Mouse (Mus musculus): Measurements from ENCODE around the gene Arhgdia. TPM values are rescaled to one million over a fixed set of nuclear protein-coding genes. Genes with fewer than 3 reads are reported as not detected.
A peak's percentile ranks its signal among the peaks of the same experiment; 100 is the strongest.

Gene Arhgdia
- polyA plus RNA-seq, 1 experiment from 2014 or later, result 419 TPM

DNA sequence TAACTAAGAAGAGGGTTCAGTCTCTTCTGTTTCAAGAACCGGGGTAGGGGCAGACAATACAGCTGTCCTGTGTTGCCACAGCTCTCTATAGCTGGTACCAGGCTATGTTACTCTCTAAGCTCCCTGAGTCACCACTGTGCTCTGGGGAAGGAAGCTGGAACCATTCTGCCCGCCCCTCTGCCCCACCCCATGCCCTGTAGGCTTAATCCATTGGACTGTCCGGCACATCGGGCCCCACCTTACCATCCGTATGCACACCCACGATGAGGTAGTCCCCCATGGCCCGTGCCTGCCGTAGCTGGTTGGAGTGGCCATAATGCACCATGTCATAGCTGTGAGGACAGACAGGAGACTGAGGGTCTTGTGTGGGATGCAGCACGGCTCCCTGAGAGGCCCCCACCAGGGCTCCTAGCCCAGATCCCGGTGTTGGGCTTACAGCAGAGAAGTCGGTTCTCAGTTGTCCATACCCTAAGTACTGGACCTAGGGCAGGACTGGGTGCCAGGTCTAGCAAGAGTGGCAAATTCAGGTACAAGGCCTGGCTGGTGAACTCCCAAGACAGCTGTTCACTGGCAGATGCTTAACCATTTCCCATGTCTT lies 34.3 kb upstream of the Arhgdia start:
- H3K27ac ChIP-seq (ENCODE audit: low read depth, low read length), result no peak overlapping the region
- ATAC-seq (ENCODE audit: low read depth), result no peak
- H3K9ac ChIP-seq (replicated peaks; ENCODE audit: low read depth, low read length), result no peak overlapping the region
- H3K4me3 ChIP-seq (ENCODE audit: low read depth, low read length), result no peak overlapping the region
- H3K4me1 ChIP-seq (ENCODE audit: control insufficient read depth, insufficient read depth, low read length), result peaks cover 12% of the 10 kb centered on the region
- WGBS, result 92% methylated on average over 11 of the region's 11 CpGs
- H3K36me3 ChIP-seq (ENCODE audit: control insufficient read depth, insufficient read depth, low read length), result peaks cover 40% of the 10 kb centered on the region
- peak overlapping the region; percentile 18; the same call in 1 of the 2 replicates for H3K4me2 ChIP-seq (ENCODE audit: low read depth, low read length)
- no peaks in the 10 kb centered on the region for H3K27me3 ChIP-seq (ENCODE audit: control insufficient read depth, insufficient read depth, low read length)
- H3K9me3 ChIP-seq (ENCODE audit: control insufficient read depth, low read length), result no peaks in the 10 kb centered on the region

DNA sequence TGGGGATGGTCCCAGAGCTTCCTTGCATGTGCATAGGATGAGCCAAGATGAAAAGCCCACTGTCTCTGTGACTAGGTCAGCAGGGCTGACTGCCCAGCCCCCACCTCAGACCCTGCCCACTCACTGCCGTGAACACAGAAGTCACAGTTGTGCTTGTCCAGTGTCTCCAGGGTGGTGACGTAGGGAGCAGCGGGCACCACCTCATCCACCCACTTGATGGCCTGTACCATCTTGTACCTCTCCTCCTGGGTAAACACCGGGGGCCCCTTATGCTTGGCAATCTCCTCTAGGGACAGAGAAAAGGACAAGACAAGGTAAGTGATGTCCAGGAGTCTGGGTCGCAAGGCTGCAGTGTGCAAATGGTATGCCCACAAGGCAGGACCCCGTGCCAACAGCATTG lies 33.7 kb upstream of the Arhgdia start:
- Histone ChIP-seq H3K9me3 (ENCODE audit: control insufficient read depth, low read length) (no peaks in the 10 kb centered on the region), H3K4me2 (ENCODE audit: low read depth, low read length) (no peak overlapping the region), H3K9ac (replicated peaks; ENCODE audit: low read depth, low read length) (no peak overlapping the region), H3K36me3 (ENCODE audit: control insufficient read depth, insufficient read depth, low read length) (peaks cover 37% of the 10 kb centered on the region), H3K4me3 (ENCODE audit: low read depth, low read length) (no peak overlapping the region), H3K27ac (ENCODE audit: low read depth, low read length) (no peak overlapping the region), H3K27me3 (ENCODE audit: control insufficient read depth, insufficient read depth, low read length) (no peaks in the 10 kb centered on the region), H3K4me1 (ENCODE audit: control insufficient read depth, insufficient read depth, low read length) (peaks cover 12% of the 10 kb centered on the region)
- ATAC-seq (ENCODE audit: low read depth), result no peak
- whole genome bisulfite sequencing, result 87% methylated on average over 6 of the region's 6 CpGs

DNA sequence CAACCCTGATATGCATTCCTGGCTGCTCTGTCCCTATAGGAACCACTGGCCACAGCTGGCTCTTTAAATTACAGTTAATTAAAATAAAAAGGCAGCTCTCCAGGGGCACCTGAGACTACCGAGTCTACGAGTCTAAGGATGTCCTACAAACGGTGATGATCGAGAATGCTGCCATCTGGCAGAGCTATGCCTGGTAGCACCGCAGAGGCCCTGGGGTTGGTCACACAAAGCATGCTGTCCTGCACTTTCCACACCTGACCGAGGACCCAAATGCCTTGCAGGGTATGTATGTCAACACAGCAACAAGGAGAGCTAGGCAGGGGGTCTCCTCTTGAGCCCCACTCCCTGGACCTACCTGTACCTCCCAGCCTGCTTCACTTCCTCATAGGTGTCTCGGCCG lies 32.6 kb upstream of the Arhgdia start:
- ATAC-seq (ENCODE audit: low read depth), result no peak
- Histone ChIP-seq H3K4me3 (ENCODE audit: low read depth, low read length) (no peak overlapping the region), H3K4me2 (ENCODE audit: low read depth, low read length) (no peak overlapping the region), H3K9me3 (ENCODE audit: control insufficient read depth, low read length) (no peaks in the 10 kb centered on the region), H3K27ac (ENCODE audit: low read depth, low read length) (no peak overlapping the region), H3K9ac (replicated peaks; ENCODE audit: low read depth, low read length) (no peak overlapping the region), H3K4me1 (ENCODE audit: control insufficient read depth, insufficient read depth, low read length) (peaks cover 12% of the 10 kb centered on the region), H3K36me3 (ENCODE audit: control insufficient read depth, insufficient read depth, low read length) (peaks cover 34% of the 10 kb centered on the region), H3K27me3 (ENCODE audit: control insufficient read depth, insufficient read depth, low read length) (0 out of 2 replicates have a peak, but pooled peaks cover 1% of the 10 kb centered on the region)
- WGBS, result 64% methylated on average over 8 of the region's 8 CpGs

DNA sequence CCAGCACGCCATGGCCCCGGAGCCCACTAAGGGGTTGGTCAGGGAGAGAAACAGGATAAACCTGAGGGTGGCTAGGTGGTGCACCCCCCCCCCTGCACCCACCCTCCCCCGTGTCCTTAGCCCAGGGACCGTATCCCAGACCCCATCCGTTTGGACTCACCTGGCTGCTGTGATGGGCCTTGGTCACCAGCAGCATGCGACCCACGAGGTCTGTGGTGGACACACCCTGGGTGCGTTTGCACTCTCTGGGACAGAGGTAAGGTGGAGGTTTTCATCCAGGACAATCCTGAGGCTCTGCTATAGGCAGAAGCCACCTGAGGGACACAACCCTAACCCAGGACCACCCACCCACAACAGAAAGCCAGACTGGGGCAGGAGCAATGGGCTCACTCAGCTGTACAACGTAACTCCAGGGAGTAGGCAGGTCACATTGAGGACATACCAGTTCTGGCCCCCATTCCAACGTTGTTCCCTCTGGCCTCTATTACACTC lies 32.1 kb upstream of the Arhgdia start:
- peaks cover 15% of the 10 kb centered on the region for H3K4me1 ChIP-seq (ENCODE audit: control insufficient read depth, insufficient read depth, low read length)
- 0 out of 2 replicates have a peak, but pooled peaks cover 3% of the 10 kb centered on the region for H3K27me3 ChIP-seq (ENCODE audit: control insufficient read depth, insufficient read depth, low read length)
- no peak overlapping the region for H3K27ac ChIP-seq (ENCODE audit: low read depth, low read length)
- H3K9ac ChIP-seq (replicated peaks; ENCODE audit: low read depth, low read length), result no peak overlapping the region
- 85% methylated on average over 10 of the region's 10 CpGs for WGBS
- no peak for ATAC-seq (ENCODE audit: low read depth)
- peaks cover 29% of the 10 kb centered on the region for H3K36me3 ChIP-seq (ENCODE audit: control insufficient read depth, insufficient read depth, low read length)
- no peak overlapping the region for H3K4me3 ChIP-seq (ENCODE audit: low read depth, low read length)
- no peaks in the 10 kb centered on the region for H3K9me3 ChIP-seq (ENCODE audit: control insufficient read depth, low read length)
- no peak overlapping the region for H3K4me2 ChIP-seq (ENCODE audit: low read depth, low read length)

DNA sequence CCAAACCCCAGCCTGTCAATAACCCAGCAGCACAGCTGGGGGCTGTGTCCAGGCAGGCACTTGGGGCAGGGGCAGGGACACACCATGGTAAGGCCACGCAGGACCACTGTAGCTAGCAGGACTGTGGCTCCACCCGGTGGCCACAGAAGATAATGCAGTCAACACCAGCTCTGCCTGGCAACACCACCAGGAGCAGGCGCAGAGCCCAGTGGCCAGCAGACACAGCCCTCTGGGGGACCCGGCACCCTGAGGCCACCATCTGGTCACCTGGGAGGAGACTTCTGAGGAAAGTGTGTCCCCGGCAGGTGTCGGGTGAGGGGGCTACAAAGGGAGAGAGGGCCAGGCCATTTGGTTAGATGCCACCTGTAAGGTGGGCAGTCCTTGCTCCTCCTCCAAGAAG lies 31.3 kb upstream of the Arhgdia start:
- Histone ChIP-seq H3K36me3 (ENCODE audit: control insufficient read depth, insufficient read depth, low read length) (peaks cover 28% of the 10 kb centered on the region), H3K27ac (ENCODE audit: low read depth, low read length) (no peak overlapping the region), H3K9ac (replicated peaks; ENCODE audit: low read depth, low read length) (no peak overlapping the region), H3K9me3 (ENCODE audit: control insufficient read depth, low read length) (no peaks in the 10 kb centered on the region), H3K4me3 (ENCODE audit: low read depth, low read length) (no peak overlapping the region), H3K4me2 (ENCODE audit: low read depth, low read length) (no peak overlapping the region), H3K27me3 (ENCODE audit: control insufficient read depth, insufficient read depth, low read length) (0 out of 2 replicates have a peak, but pooled peaks cover 3% of the 10 kb centered on the region), H3K4me1 (ENCODE audit: control insufficient read depth, insufficient read depth, low read length) (peaks cover 20% of the 10 kb centered on the region)
- WGBS, result 51% methylated on average over 6 of the region's 6 CpGs
- peak; percentile 24; the same call in 1 of the 2 replicates for ATAC-seq (ENCODE audit: low read depth)

DNA sequence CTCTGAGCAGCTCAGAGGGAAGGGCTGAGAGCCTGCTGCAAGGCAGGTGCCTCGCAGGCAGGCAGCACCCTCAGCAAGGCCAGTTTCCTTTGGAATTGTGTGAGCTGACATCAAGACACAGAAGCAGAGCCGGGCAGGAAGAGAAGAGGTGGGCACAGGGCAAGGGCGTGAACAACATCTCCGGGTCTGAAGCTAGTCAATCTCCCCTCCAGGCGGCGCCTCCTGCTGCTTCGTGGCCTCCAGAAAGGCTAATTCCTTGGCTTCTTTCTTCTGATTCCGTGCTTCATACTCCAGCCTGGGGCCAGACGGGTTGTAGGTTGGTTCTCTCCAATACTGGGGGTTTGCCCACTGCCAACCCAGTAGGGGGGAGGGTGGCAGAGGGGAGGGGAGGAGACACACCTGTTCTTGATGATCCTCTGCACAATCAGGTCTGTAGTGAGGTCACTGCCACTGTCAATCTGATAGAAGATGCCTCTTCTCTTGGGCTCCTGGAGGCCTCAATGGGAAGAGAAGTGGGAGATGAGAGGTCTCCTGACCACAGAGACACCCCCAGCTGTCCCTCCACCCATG lies 29.1 kb upstream of the Arhgdia start:
- 0 out of 2 replicates have a peak, but pooled peaks cover 3% of the 10 kb centered on the region for H3K27me3 ChIP-seq (ENCODE audit: control insufficient read depth, insufficient read depth, low read length)
- ATAC-seq (ENCODE audit: low read depth), result no peak
- H3K4me2 ChIP-seq (ENCODE audit: low read depth, low read length), result no peak overlapping the region
- 80% methylated on average over 9 of the region's 9 CpGs for WGBS
- peaks cover 7% of the 10 kb centered on the region; the same call in 1 of the 2 replicates for H3K4me1 ChIP-seq (ENCODE audit: control insufficient read depth, insufficient read depth, low read length)
- H3K4me3 ChIP-seq (ENCODE audit: low read depth, low read length), result no peak overlapping the region
- H3K36me3 ChIP-seq (ENCODE audit: control insufficient read depth, insufficient read depth, low read length), result peaks cover 29% of the 10 kb centered on the region
- no peak overlapping the region for H3K9ac ChIP-seq (replicated peaks; ENCODE audit: low read depth, low read length)
- no peaks in the 10 kb centered on the region for H3K9me3 ChIP-seq (ENCODE audit: control insufficient read depth, low read length)
- H3K27ac ChIP-seq (ENCODE audit: low read depth, low read length), result no peak overlapping the region

DNA sequence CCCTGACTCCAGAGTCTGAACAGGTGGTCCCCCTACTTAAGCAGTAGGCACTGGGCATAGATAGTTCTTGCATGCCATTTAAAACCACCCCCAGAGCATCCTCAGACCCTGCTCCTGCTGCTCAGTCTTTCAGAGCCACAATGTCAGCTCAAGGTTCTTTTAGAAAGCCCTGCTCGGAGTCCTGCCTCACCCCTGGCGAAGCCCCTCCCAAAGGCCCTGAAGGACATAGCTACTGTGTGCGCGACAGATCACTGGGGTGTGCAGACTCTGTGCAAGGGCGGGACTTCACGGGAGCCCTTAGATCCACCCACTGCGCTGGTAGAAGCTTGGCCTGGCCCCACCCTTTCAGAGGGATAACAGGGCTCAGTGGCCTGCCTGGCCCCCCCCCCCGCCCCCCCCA lies 27.8 kb upstream of the Arhgdia start:
- Histone ChIP-seq H3K9me3 (ENCODE audit: control insufficient read depth, low read length) (no peaks in the 10 kb centered on the region), H3K9ac (replicated peaks; ENCODE audit: low read depth, low read length) (no peak overlapping the region), H3K36me3 (ENCODE audit: control insufficient read depth, insufficient read depth, low read length) (peaks cover 40% of the 10 kb centered on the region), H3K27me3 (ENCODE audit: control insufficient read depth, insufficient read depth, low read length) (0 out of 2 replicates have a peak, but pooled peaks cover 3% of the 10 kb centered on the region), H3K4me1 (ENCODE audit: control insufficient read depth, insufficient read depth, low read length) (peaks cover 7% of the 10 kb centered on the region; the same call in 1 of the 2 replicates), H3K27ac (ENCODE audit: low read depth, low read length) (no peak overlapping the region), H3K4me3 (ENCODE audit: low read depth, low read length) (no peak overlapping the region), H3K4me2 (ENCODE audit: low read depth, low read length) (no peak overlapping the region)
- WGBS, result 42% methylated on average over 7 of the region's 8 CpGs
- no peak for ATAC-seq (ENCODE audit: low read depth)

DNA sequence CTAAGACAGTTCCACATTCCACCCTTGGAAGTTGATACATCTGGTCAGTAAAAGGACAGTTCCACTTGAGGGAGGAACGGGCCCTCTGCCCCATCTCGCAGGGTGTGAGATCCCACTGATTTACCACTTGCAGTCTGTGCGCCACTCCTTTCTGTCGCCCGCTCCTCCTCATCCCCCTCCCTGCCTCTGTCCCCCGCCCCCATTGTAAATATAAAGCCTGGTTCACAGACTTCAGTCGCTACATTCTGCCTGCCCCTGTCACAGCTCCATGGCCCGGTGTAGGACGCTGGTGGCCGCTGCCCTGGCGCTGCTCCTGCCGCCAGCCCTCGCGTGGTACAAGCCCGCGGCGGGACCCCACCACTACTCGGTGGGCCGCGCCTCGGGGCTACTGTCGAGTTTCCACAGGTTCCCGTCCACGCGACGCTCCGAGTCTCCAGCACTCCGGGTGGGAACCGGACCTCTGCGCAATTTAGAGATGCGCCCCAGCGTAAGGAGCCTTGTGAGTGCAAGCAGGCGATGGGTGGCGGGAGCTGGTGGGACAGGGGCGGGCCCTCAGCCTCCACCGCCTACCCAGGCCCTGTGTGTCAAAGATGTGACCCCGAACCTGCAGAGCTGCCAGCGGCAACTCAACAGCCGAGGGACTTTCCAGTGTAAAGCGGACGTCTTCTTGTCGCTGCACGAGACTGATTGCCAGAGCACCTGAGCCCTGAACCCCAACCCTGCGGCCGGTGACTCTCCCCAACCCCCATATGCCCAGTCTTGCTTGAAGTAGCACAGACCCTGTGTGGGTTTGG lies 27.0 kb upstream of the Arhgdia start, which contains the start of gene Npb:
TSS of gene Npb (plus strand) at position 237 of the 794 bp plus-strand sequence.
- Histone ChIP-seq H3K9ac (replicated peaks; ENCODE audit: low read depth, low read length) (peak within 1 kb of the TSS; percentile 11; the same call in 1 of the 2 replicates), H3K4me2 (ENCODE audit: low read depth, low read length) (peak within 1 kb of the TSS; percentile 39), H3K4me1 (ENCODE audit: control insufficient read depth, insufficient read depth, low read length) (peaks cover 7% of the 10 kb centered on the region; the same call in 1 of the 2 replicates), H3K27me3 (ENCODE audit: control insufficient read depth, insufficient read depth, low read length) (0 out of 2 replicates have a peak, but pooled peaks cover 3% of the 10 kb centered on the region), H3K4me3 (ENCODE audit: low read depth, low read length) (peak within 1 kb of the TSS; percentile 9; the same call in 1 of the 2 replicates), H3K27ac (ENCODE audit: low read depth, low read length) (no peak within 1 kb of the TSS), H3K36me3 (ENCODE audit: control insufficient read depth, insufficient read depth, low read length) (peaks cover 43% of the 10 kb centered on the region), H3K9me3 (ENCODE audit: control insufficient read depth, low read length) (no peaks in the 10 kb centered on the region)
- ATAC-seq (ENCODE audit: low read depth), result peak; percentile 14; the same call in 1 of the 2 replicates
- 6% methylated on average over 45 of the region's 45 CpGs for WGBS

Data from neural tube, embryonic 14.5 days (tissue).